Mouse (Mus musculus): ENCODE measurements at regions not wholly inside any gene's neighbourhood (a gene's known extent, or its start where the extent isn't known, plus 50 kb on each side); places are given as distances from the start of the nearest gene placed in this dataset.

- no peak for DNase-seq (ENCODE audit: extremely low spot score, low spot score)
These were observed 159.8 kb downstream of the Rpl36a-ps1 start for GRCm38 (mm10) chr14:98834316-98834715.

DNA sequence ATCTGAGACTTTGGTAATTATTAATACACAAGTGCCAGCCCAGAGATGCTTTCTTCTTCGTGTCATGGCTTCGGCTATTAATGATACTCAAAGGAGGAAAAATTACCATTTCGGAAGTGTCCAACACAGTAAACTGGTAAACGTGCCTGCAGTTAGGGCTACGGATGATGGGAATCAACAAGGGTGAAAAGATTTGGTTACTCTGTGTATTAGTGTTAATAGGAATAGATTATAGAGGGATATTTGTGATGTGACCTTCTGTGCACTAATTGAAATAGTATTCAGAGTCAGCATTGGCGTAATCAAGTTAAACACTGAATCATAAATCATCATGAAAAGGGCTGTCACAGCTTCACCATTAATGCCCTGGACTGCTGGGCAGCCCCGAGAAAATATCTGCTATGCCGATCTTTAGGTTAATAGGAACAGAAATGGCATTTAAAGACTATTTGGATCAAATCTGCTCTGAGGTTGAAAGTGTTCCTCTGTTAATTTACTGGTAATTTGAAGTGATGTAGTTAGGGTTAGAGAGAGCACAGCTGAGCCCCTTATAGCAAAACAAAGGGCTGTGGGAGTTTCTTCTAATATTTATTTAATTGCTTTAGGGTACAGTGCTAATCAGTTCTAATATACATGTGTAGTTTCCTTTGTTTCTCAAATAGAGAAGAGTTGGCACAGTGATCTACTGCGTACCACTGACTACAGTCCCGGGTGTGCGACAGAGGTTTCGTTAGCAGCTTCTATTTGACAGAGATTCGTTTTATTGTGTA, 160.7 kb downstream of the Rpl36a-ps1 start:
- DNase-seq (ENCODE audit: extremely low spot score, low spot score) = no peak

GRCm38 (mm10) chr14:98832401-98832800, 161.7 kb downstream of the Rpl36a-ps1 start:
- no peak for DNase-seq (ENCODE audit: extremely low spot score, low spot score)

DNA sequence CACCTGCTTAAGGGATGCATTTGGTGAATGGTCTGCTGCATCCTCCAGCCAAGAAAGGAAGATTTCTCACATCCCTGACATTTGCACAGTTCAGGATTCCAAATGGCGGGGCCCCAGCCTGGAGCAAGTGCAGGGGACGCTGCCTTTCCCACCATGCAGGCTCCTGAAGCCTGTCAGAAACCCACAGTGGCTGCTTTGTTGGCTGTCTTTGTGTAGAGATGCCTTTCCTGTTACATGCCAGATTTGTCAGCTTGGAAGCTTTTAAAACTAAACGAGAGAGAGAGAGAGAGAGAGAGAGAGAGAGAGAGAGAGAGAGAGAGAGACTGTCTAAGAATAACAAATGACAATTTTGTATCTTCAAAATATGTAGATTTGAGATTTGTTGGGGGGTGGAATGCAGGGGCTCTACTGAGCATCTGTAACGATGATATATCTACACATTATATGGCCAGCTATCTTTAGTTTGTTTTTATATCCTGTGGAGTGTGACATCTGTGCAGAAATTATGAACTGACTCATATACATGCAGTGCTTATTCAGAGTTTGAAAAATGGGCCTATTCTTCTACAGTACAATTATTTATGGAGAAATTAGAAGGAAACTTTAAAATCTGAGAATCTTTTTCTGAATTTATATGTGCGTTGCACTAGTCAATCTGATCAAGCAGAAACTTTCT, 164.0 kb downstream of the Rpl36a-ps1 start:
- DNase-seq (ENCODE audit: extremely low spot score, low spot score) = no peak

DNA sequence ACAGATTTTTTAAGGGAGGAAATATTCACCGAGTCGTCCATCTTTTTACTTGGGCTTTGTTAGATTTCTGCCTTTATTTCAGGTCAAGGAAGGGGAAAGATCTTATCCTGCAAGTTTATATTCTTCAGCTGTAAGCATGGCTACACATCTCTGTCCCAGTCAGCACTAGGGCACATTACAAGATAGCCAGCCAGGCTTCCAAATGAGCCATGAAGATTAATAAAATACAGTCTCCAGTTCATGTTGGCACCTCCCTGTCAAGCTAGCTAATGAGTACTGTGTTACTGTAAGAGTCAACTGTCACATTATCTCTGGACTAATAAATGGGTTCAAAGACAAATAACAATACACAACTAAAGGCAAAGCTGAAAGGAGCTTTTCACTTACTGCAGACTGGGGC, 166.6 kb downstream of the Rpl36a-ps1 start:
- DNase-seq (ENCODE audit: extremely low spot score, low spot score) = no peak

GRCm38 (mm10) chr14:98813657-98814056, 180.5 kb downstream of the Rpl36a-ps1 start:
- DNase-seq (ENCODE audit: extremely low spot score, low spot score) = no peak

DNA sequence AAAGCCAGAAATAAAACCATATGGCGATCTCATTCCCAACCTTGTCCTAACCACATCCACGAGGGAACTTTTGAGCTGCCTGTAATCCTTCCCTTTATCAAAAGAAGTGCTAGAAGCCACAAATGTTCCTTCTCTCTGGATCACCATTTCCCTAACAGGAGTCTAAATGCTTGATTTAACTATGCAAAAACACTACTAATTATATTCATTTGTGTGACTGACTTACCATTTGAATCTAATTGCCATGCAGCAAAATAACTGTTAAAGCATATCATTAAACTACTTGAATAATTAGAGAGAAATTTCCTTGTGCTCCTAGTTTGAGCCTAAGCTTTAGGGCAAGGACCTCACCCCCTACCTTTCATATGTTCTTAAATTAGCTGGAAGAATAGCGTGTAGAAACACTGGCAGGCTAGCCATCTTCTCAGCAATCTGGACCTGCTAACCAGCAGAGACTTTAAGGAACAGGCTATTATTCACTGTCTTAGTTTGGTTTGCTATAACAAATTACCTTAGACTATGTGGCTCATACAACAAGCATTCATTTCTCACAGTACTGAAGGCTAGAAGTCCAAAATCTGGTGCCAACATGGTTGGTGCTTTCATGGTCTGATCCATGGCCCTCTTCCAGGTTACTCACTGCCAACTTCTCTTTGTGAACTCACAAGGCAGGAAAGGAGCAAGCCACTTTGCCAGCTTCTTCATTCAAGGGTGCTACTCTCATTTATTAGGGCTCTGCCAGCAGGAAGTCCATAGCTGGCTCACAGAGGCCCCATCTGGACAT, 183.7 kb downstream of the Rpl36a-ps1 start:
- DNase-seq (ENCODE audit: extremely low spot score, low spot score) = no peak

DNA sequence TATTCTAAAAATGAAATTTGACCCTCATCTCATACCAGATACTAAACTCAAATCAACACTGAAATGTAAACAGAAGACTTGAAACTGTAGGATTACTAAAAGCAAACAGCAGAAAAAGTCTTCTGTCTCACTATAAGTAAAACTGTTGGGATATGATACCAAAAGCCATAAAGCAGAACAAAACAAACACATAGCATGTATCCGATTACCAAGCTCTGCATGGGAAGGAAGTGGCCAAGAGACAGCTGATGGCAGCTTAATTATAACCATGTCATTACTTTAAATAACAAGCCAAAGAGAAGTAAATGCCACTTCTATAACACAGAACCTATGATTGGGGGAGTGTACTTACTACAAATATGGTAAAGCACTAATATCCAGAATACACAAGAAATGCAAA, 186.0 kb downstream of the Rpl36a-ps1 start:
- no peak for DNase-seq (ENCODE audit: extremely low spot score, low spot score)

DNA sequence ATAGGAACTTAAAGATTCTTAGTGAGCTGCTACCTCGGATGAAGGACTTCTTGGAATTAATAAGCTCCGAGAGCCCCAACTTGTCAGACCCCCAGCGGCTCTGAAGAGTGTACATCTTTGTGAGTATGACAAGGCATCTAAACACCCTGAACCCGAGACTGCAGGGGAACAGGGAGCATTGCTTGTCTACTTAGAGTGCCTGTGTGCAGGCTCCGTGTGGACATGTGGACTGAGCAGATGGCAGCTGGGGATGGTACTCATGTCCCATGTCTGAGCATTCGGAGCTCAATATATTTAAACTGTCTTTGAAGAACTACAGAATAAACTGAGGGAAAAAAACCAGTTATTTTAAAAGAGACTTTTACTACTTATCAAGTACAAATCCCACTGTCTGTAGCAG, 189.1 kb downstream of the Rpl36a-ps1 start:
- no peak for DNase-seq (ENCODE audit: extremely low spot score, low spot score)

DNA sequence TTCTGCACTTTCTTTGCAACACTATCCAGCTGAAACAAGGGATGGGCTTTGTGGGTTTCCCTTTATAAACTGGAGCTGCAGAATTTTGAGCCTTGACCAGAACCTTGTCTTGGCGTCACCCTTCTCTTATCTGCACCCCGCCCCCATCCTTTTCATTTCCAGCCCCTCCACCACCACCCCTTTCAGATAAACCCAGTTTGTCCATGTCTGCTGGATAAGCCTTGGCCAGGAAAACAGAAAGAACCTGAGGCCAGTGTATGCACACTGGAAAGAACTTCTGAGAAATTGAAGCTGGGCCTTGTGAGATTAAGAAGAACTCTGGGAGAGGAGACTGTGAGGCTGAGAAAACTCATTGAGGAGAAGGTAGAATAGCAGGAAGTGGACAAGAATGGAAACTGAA, 192.8 kb downstream of the Rpl36a-ps1 start:
- no peak for DNase-seq (ENCODE audit: extremely low spot score, low spot score)

GRCm38 (mm10) chr14:98791970-98792369, 202.1 kb downstream of the Rpl36a-ps1 start:
- DNase-seq (ENCODE audit: extremely low spot score, low spot score) = no peak

DNA sequence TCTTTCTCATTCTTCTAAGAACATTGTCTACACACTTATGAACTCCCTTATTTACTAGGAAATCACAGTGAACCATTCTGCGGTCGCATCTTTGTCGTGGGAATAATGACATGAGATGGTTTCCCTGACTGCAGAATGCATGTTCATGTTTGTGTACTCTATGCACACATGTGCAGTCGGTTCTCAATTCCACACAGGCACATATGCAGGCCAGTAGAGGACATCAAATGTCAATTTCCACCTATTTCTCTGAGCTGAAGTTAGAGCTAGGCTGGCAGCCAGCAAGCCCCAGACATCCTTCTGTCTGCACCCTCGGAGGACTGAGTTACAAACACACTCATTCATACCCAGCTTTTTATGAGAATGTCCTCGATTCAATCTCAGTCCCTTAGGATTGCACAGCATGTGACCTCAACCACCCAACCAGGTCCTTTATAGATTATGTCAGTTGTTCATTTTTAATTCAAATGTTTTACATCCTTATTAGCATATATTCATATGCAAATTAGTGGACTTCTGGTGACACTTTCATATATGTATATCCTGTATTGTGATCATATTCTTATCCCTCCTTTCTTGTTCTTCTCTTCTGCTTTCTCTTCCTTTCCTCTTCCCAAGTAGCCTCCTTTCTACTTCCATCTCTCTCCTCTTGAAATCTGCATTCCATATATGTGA, 202.7 kb downstream of the Rpl36a-ps1 start:
- no peak for DNase-seq (ENCODE audit: extremely low spot score, low spot score)

GRCm38 (mm10) chr14:98789794-98790193, 204.3 kb downstream of the Rpl36a-ps1 start:
- no peak for DNase-seq (ENCODE audit: extremely low spot score, low spot score)

- DNase-seq (ENCODE audit: extremely low spot score, low spot score) = no peak
These were observed 212.4 kb downstream of the Rpl36a-ps1 start for GRCm38 (mm10) chr14:98781711-98782110.

DNA sequence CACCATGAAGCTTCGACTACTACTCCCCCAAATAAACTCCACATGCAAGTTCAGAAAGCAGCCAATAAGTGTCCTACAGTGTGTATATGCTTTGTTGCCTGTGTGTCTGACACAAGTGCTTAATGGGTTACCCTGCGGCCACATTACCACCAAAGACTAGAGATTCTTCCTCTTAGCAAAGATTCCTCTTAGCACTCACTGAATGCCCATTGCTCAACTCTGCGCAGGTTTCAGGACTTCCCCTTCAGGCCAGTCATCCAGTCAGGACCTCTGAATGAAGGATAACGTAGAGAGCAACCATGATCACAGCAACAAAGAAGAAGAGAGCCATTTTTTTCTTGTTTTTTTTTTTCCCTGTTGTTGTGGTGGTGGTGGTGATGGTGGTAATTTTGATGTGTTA, 222.0 kb downstream of the Rpl36a-ps1 start:
- no peak for DNase-seq (ENCODE audit: extremely low spot score, low spot score)

GRCm38 (mm10) chr14:98768845-98769244, 225.3 kb downstream of the Rpl36a-ps1 start:
- no peak for DNase-seq (ENCODE audit: extremely low spot score, low spot score)

DNA sequence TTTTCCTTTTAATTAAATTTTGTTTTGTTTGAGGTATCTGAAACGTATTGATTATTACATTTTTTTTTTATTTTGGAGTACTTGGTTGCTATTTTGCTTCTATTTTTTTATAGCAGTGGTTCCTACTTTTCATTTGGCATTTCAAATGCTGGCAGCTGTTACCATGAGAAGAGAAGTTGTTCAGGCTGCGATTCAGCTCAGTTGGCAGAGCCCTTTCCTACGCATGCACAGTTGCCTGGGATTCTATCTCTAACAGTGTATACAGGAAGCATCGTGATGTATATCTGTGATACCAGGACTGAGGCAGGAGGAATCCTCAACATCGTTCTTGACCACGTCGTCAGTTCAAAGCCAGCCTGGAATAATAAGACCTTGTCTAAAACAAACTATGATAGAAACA, 226.6 kb downstream of the Rpl36a-ps1 start:
- no peak for DNase-seq (ENCODE audit: extremely low spot score, low spot score)

DNA sequence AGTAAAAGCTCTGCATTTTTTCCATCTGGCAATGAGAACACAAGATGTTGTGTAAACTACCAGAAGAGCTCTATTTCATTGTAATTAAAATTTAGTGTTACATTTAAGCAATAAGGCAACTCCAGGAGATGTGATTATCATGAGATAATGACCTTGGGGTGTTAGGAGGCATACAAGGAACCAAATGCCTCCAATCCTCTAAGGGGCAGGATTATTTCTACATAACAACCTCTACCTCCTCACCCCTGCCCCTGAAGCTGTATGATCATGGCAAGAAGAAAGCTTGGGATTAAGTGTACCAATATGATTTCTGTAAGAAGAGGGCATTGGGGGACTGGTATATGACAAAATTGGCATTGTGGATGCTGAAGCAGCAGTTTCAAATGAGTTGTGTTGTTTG, 228.8 kb downstream of the Rpl36a-ps1 start:
- DNase-seq (ENCODE audit: extremely low spot score, low spot score) = no peak

DNA sequence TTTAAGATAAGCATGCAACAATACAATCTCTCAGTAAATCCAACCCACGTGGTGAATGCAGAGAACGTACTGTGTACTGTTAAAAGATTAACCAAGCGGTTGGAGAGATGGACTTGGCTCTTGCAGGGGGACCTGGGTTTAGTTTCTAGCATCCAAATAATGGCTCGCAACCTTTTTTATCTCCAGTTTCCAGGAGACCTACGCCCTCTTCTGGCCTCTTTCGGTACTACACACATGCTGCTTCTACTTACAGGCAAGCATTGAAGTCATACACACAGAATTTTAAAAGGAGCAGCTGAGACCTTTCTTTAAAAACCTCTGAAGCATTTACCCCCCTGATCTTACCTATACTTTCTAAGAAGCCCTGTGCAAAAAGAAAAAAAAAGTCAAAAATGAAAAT, 243.4 kb downstream of the Rpl36a-ps1 start:
- DNase-seq (ENCODE audit: extremely low spot score, low spot score) = no peak

GRCm38 (mm10) chr14:98749086-98750027, 244.8 kb downstream of the Rpl36a-ps1 start:
- DNase-seq (ENCODE audit: extremely low spot score, low spot score) = no peak
